Mouse (Mus musculus) neural tube, embryonic 13.5 days (tissue): ENCODE measurements at regions not wholly inside any gene's neighbourhood (a gene's known extent, or its start where the extent isn't known, plus 50 kb on each side); places are given as distances from the start of the nearest gene placed in this dataset.

ENCODE experiments used
- ATAC-seq: fragments of 200-750 bp; cut with Nextera tagmentation; 2 replicates; pipeline ENCODE4 v1.8.0; 2017; ENCODE audit warnings: low read depth, mild to moderate bottlenecking, moderate TSS enrichment, moderate library complexity
- H3K27ac ChIP-seq: fragments of 300-500 bp; sonication (generic); replicated peaks from 2 replicates; pipeline ENCODE4 v1.5.1; 2015; ENCODE audit warnings: moderate library complexity, mild to moderate bottlenecking, inconsistent platforms
- H3K27me3 ChIP-seq: fragments of 300-500 bp; sonication (generic); 2 replicates; pipeline ENCODE4 v1.6.1; 2015; ENCODE audit warnings: mild to moderate bottlenecking, inconsistent platforms
- H3K36me3 ChIP-seq: fragments of 300-500 bp; sonication (generic); 2 replicates; pipeline ENCODE4 v1.6.1; 2015; ENCODE audit warnings: mild to moderate bottlenecking, inconsistent platforms
- H3K4me1 ChIP-seq: fragments of 300-500 bp; sonication (generic); replicated peaks from 2 replicates; pipeline ENCODE4 v1.6.1; 2015; ENCODE audit warnings: inconsistent platforms
- H3K4me2 ChIP-seq: fragments of 300-500 bp; sonication (generic); 2 replicates; pipeline ENCODE4 v1.6.1; 2015; ENCODE audit warnings: inconsistent platforms, mild to moderate bottlenecking, moderate library complexity
- H3K4me3 ChIP-seq: fragments of 300-500 bp; sonication (generic); 2 replicates; pipeline ENCODE4 v1.5.1; 2015; ENCODE audit warnings: mild to moderate bottlenecking, inconsistent platforms
- H3K9ac ChIP-seq: fragments of 300-500 bp; sonication (generic); 2 replicates; pipeline ENCODE4 v1.6.1; 2015; ENCODE audit warnings: moderate library complexity, mild to moderate bottlenecking, inconsistent platforms
- H3K9me3 ChIP-seq: fragments of 300-500 bp; sonication (generic); 2 replicates; pipeline ENCODE4 v1.6.1; 2016; ENCODE audit warnings: inconsistent platforms
- WGBS: fragments of 180-500 bp; shearing (Covaris S2); methylation state at CpG from one replicate; pipeline ENCODE4 v1.1.7; 2015; 5-methylcytosine and 5-hydroxymethylcytosine counted together

- no peak overlapping the region for H3K4me2 ChIP-seq
- H3K4me3 ChIP-seq: no peak overlapping the region
- no peak overlapping the region for H3K9ac ChIP-seq
- H3K27me3 ChIP-seq: no peaks in the 10 kb centered on the region
- no peaks in the 10 kb centered on the region; the same call in 1 of the 2 replicates for H3K4me1 ChIP-seq
- H3K9me3 ChIP-seq: no peaks in the 10 kb centered on the region
- H3K36me3 ChIP-seq: no peaks in the 10 kb centered on the region
- ATAC-seq: no peak
- H3K27ac ChIP-seq: no peak overlapping the region
- 93% methylated on average over 2 of the region's 2 CpGs for WGBS
Observed at GRCm38 (mm10) chr4:97360473-97360872, 177.5 kb upstream of the Gm10192 start.

DNA sequence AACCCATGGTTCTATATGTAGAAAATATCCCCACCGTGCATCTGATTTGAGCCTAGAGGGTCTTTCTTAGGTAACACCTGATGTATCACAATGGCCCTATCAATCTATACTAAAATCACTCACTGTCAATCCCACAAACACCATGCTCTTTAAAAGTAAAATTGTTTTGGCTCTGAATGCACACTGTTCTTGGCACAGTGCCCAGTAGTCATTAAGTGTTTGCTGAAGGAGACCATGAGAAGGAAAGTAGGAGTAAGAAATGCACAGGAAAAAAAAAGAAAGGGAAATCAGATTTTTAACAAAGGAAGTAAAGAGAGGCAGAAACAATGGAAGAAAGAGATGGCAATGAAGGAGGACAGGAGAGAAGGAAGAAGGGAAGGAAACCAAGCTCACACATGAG is 175.0 kb upstream of the Gm10192 start:
- WGBS: 66% methylated on average over 1 of the region's 1 CpGs
- Histone ChIP-seq H3K4me1 (no peaks in the 10 kb centered on the region; the same call in 1 of the 2 replicates), H3K4me2 (no peak overlapping the region), H3K9me3 (no peaks in the 10 kb centered on the region), H3K27me3 (no peaks in the 10 kb centered on the region), H3K27ac (no peak overlapping the region), H3K9ac (no peak overlapping the region), H3K36me3 (no peaks in the 10 kb centered on the region), H3K4me3 (no peak overlapping the region)
- ATAC-seq: no peak

GRCm38 (mm10) chr4:97346799-97347198 is 163.8 kb upstream of the Gm10192 start:
- Histone ChIP-seq H3K4me1 (no peaks in the 10 kb centered on the region), H3K9me3 (no peaks in the 10 kb centered on the region), H3K27me3 (no peaks in the 10 kb centered on the region), H3K36me3 (no peaks in the 10 kb centered on the region), H3K4me2 (no peak overlapping the region), H3K9ac (no peak overlapping the region), H3K27ac (no peak overlapping the region), H3K4me3 (no peak overlapping the region)
- 70% methylated on average over 3 of the region's 3 CpGs for WGBS
- no peak for ATAC-seq

DNA sequence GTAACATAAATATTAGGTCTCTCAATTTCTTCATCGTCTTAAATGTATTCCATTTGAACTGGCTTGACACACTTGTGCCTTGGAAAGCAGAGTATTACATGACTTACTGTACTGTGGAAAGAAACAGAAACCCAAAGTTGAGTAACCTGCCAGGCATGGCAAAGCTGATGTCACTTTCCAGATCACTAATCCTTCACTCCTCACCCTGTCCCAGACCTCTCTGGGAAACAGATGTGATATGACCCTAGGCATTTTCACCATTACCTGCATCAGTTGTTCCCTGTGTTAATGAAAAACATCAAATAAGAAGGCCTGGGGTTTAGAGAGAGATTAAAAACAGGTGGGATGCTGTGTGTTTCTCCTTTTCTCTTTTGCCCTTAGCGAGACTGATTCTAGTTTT is 161.4 kb upstream of the Gm10192 start:
- Histone ChIP-seq H3K4me2 (no peak overlapping the region), H3K9ac (no peak overlapping the region), H3K4me3 (no peak overlapping the region), H3K9me3 (no peaks in the 10 kb centered on the region), H3K36me3 (no peaks in the 10 kb centered on the region), H3K27me3 (no peaks in the 10 kb centered on the region), H3K27ac (no peak overlapping the region), H3K4me1 (no peaks in the 10 kb centered on the region)
- 83% methylated on average over 2 of the region's 2 CpGs for WGBS
- ATAC-seq: no peak

DNA sequence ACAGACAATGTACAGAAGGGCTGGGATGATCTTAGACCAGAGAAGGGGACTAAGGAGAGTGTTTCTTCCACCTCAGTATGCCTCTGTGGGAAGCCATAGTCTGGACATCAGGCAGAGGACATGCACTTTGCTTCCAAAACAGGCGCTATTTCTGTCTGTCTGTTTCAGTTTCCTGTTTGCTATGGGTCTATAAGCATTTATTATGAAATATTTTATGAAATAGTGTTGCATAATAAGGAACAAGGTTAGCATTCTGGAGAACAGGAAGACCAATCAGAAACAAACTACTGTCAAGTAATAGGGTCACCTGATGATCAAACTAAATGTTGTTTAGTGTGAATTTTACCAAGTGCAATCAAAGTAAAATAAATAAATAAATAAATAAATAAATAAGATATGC is 160.4 kb upstream of the Gm10192 start:
- 88% methylated on average over 1 of the region's 1 CpGs for WGBS
- Histone ChIP-seq H3K9ac (no peak overlapping the region), H3K4me3 (no peak overlapping the region), H3K36me3 (no peaks in the 10 kb centered on the region), H3K27ac (no peak overlapping the region), H3K4me1 (no peaks in the 10 kb centered on the region), H3K4me2 (no peak overlapping the region), H3K27me3 (no peaks in the 10 kb centered on the region), H3K9me3 (no peaks in the 10 kb centered on the region)
- ATAC-seq: no peak
